Comparison of ENCODE assay signal across 23 mouse cellular contexts in the genomic region with DNA sequence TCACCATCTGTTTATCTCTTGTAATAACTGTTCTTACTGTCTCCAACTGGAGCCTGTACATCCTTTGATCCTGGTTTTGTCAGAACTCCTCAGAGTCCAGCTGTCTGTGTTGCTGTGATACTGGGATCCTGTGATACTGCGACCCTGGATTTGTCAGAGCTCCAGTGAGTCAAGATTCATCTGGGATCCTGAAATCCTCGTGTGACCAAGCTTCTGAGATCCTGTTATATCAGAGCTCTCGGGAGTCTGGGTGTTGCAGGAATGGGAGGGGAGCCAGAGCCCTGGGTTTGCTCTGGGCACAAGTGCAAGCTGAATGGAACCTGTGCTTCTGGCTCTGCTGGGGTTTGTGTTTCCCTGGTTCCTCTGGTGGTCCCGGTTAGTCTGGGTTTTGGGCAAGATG.
"Had no signal": no experiment of that assay in that cellular context is flagged by ENCODE, and none has a peak within 500 bp of the region (broad histone marks: within the 10 kb centered on the region; RNA-seq: fewer than 3 reads in every experiment).

No protein-coding gene starts in this region.

- H3K4me1 ChIP-seq: limb, embryonic 10.5 days; limb, embryonic 13.5 days; liver, embryonic 12.5 days; liver, embryonic 15.5 days; lung, embryonic 15.5 days; megakaryocyte, embryonic 14.5 days; midbrain, embryonic 10.5 days; midbrain, embryonic 13.5 days; neural tube, embryonic 13.5 days had no signal

- DNase-seq: kidney, adult 18-20 months; kidney, adult 9 months; kidney, postnatal 14 days; kidney, postnatal 4 days; layer of hippocampus, postnatal 36 days; liver; lung, adult 18-20 months; lung, postnatal 10 days; lung, postnatal 36 days; right cerebral cortex, postnatal 25 days; thymus, adult 18-20 months; thymus, postnatal 14 days; thymus, postnatal 4 days had no signal

- H3K4me3 ChIP-seq: limb, embryonic 10.5 days; limb, embryonic 13.5 days; liver, embryonic 12.5 days; liver, embryonic 15.5 days; lung, embryonic 15.5 days; megakaryocyte, embryonic 14.5 days; midbrain, embryonic 10.5 days; midbrain, embryonic 13.5 days; myocyte; neural tube, embryonic 13.5 days had no signal

- H3K27ac ChIP-seq: limb, embryonic 10.5 days; limb, embryonic 13.5 days; liver, embryonic 12.5 days; liver, embryonic 15.5 days; lung, embryonic 15.5 days; midbrain, embryonic 10.5 days; midbrain, embryonic 13.5 days; neural tube, embryonic 13.5 days had no signal

- H3K27me3 ChIP-seq: limb, embryonic 13.5 days; liver, embryonic 12.5 days; liver, embryonic 15.5 days; lung, embryonic 15.5 days; megakaryocyte, embryonic 14.5 days; midbrain, embryonic 13.5 days; neural tube, embryonic 13.5 days had no signal
